Mouse (Mus musculus): Measurements from ENCODE around the gene Rab38. TPM values are rescaled to one million over a fixed set of nuclear protein-coding genes. Genes with fewer than 3 reads are reported as not detected.

The Rab38 gene
- polyA plus RNA-seq (2011; ENCODE audit: insufficient read depth, insufficient read length, low replicate concordance, missing spikeins): 2.9 and 4.5 TPM in 2 replicates

- Histone ChIP-seq H3K4me3 (replicated peaks; ENCODE audit: control insufficient read depth, low read depth, low read length) (peak within 1 kb of the TSS; percentile 82), H3K4me1 (ENCODE audit: control insufficient read depth, insufficient read depth, low read length) (no peaks in the 10 kb centered on the region), H3K27ac (ENCODE audit: control insufficient read depth, insufficient read depth, low read depth, low read length, poor library complexity) (peak within 1 kb of the TSS; percentile 12; the same call in 1 of the 2 replicates)
- 2% methylated on average over 35 of the region's 35 CpGs for WGBS
- TF ChIP-seq POLR2A (IDR thresholded peaks at IDR 0.05; ENCODE audit: borderline replicate concordance, control insufficient read depth, low read depth, low read length) (peak; percentile 29; the same call in 1 of the 2 replicates), CTCF (IDR thresholded peaks at IDR 0.05; ENCODE audit: control insufficient read depth, insufficient read depth, low read length) (no peak)
These were observed at the start of gene Rab38 for GRCm38 (mm10) chr7:88429786-88430691. Gene Rab38, plus strand, starts transcription at chr7:88430273.

GRCm38 (mm10) chr7:88394568-88394967, 35.5 kb upstream of the Rab38 start:
- no peak for TF ChIP-seq CTCF (IDR thresholded peaks at IDR 0.05; ENCODE audit: control insufficient read depth, insufficient read depth, low read length)
- no peak for TF ChIP-seq POLR2A (IDR thresholded peaks at IDR 0.05; ENCODE audit: borderline replicate concordance, control insufficient read depth, low read depth, low read length)
- H3K27ac ChIP-seq (ENCODE audit: control insufficient read depth, insufficient read depth, low read depth, low read length, poor library complexity): no peak overlapping the region
- 87% methylated on average over 1 of the region's 1 CpGs for WGBS
- H3K4me3 ChIP-seq (replicated peaks; ENCODE audit: control insufficient read depth, low read depth, low read length): no peak overlapping the region
- no peaks in the 10 kb centered on the region for H3K4me1 ChIP-seq (ENCODE audit: control insufficient read depth, insufficient read depth, low read length)

DNA sequence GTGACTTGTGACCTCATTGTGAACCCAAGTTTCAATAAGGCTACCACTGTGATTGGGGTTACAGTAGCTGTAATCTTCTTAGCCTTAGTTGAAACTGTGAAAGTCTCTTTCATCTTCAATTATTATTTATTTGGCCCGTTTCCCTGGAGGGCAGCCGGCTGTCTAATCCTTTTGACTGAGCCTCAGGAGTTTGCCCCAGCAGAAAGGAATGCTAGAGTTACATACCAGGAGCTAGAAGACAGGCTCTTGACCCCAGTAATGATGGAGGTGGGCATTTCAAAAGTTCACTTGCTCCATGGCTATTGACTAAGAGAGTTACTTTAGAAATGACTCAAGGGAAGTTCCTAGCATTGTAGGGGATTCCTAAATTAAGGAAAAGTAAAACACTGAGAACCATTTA, 34.3 kb upstream of the Rab38 start:
- 78% methylated on average over 2 of the region's 2 CpGs for WGBS
- Histone ChIP-seq H3K4me1 (ENCODE audit: control insufficient read depth, insufficient read depth, low read length) (no peaks in the 10 kb centered on the region), H3K27ac (ENCODE audit: control insufficient read depth, insufficient read depth, low read depth, low read length, poor library complexity) (no peak overlapping the region), H3K4me3 (replicated peaks; ENCODE audit: control insufficient read depth, low read depth, low read length) (no peak overlapping the region)
- TF ChIP-seq CTCF (IDR thresholded peaks at IDR 0.05; ENCODE audit: control insufficient read depth, insufficient read depth, low read length): no peak
- no peak for TF ChIP-seq POLR2A (IDR thresholded peaks at IDR 0.05; ENCODE audit: borderline replicate concordance, control insufficient read depth, low read depth, low read length)

- no peaks in the 10 kb centered on the region for H3K4me1 ChIP-seq (ENCODE audit: control insufficient read depth, insufficient read depth, low read length)
- no peak overlapping the region for H3K4me3 ChIP-seq (replicated peaks; ENCODE audit: control insufficient read depth, low read depth, low read length)
- TF ChIP-seq POLR2A (IDR thresholded peaks at IDR 0.05; ENCODE audit: borderline replicate concordance, control insufficient read depth, low read depth, low read length): no peak
- TF ChIP-seq CTCF (IDR thresholded peaks at IDR 0.05; ENCODE audit: control insufficient read depth, insufficient read depth, low read length): no peak
- 94% methylated on average over 1 of the region's 1 CpGs for WGBS
- H3K27ac ChIP-seq (ENCODE audit: control insufficient read depth, insufficient read depth, low read depth, low read length, poor library complexity): no peak overlapping the region
These were observed 24.8 kb upstream of the Rab38 start for GRCm38 (mm10) chr7:88405311-88405710.

DNA sequence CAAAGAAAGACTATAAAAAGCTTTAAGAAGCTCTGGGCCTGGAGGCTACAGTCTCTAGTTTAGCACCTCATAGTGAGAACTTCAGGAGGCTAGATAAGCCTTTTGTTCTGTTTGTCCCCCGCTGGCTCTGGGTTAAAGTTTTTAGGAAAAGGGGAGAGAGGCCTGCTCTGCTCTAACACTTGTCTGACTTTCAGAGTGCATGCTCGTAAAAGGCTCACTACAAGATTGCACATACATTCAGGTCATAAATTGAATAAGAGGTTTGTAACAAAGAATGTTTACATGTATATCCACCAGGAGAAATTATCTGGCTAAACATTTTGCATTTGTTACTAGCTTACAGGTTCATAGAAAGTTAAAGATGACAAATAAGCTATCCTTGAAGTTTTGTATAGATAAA, 23.6 kb upstream of the Rab38 start:
- WGBS: 87% methylated on average over 2 of the region's 2 CpGs
- H3K4me3 ChIP-seq (replicated peaks; ENCODE audit: control insufficient read depth, low read depth, low read length): no peak overlapping the region
- no peak for TF ChIP-seq POLR2A (IDR thresholded peaks at IDR 0.05; ENCODE audit: borderline replicate concordance, control insufficient read depth, low read depth, low read length)
- TF ChIP-seq CTCF (IDR thresholded peaks at IDR 0.05; ENCODE audit: control insufficient read depth, insufficient read depth, low read length): no peak

GRCm38 (mm10) chr7:88421821-88422220, 8.3 kb upstream of the Rab38 start:
- Histone ChIP-seq H3K27ac (ENCODE audit: control insufficient read depth, insufficient read depth, low read depth, low read length, poor library complexity) (no peak overlapping the region), H3K4me1 (ENCODE audit: control insufficient read depth, insufficient read depth, low read length) (no peaks in the 10 kb centered on the region), H3K4me3 (replicated peaks; ENCODE audit: control insufficient read depth, low read depth, low read length) (no peak overlapping the region)
- TF ChIP-seq CTCF (IDR thresholded peaks at IDR 0.05; ENCODE audit: control insufficient read depth, insufficient read depth, low read length): no peak
- no peak for TF ChIP-seq POLR2A (IDR thresholded peaks at IDR 0.05; ENCODE audit: borderline replicate concordance, control insufficient read depth, low read depth, low read length)

More for the DNA sequence above, 23.6 kb upstream of the Rab38 start:
- no peak overlapping the region for H3K27ac ChIP-seq (ENCODE audit: control insufficient read depth, insufficient read depth, low read depth, low read length, poor library complexity)
- no peaks in the 10 kb centered on the region for H3K4me1 ChIP-seq (ENCODE audit: control insufficient read depth, insufficient read depth, low read length)

DNA sequence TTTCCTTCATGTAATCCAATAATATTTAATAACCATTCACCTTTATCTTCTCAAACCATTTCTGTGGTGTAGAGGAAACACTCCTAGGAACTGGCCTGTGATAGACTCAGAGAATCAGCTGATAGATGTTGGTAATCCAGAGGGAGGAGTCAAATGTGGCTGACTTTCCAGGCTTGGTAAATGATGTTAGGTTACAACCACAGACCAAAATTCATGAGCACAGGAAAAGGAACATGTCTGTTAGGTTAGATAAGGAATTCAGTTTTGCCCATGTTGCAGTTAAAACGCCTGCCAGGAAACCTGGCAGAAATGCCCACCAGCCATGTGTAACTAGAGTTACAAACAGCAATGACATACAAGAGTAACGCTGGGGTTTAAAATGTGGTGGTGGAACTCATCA, 6.2 kb upstream of the Rab38 start:
- no peak overlapping the region for H3K27ac ChIP-seq (ENCODE audit: control insufficient read depth, insufficient read depth, low read depth, low read length, poor library complexity)
- TF ChIP-seq POLR2A (IDR thresholded peaks at IDR 0.05; ENCODE audit: borderline replicate concordance, control insufficient read depth, low read depth, low read length) (no peak), CTCF (IDR thresholded peaks at IDR 0.05; ENCODE audit: control insufficient read depth, insufficient read depth, low read length) (no peak)
- H3K4me3 ChIP-seq (replicated peaks; ENCODE audit: control insufficient read depth, low read depth, low read length): no peak overlapping the region
- H3K4me1 ChIP-seq (ENCODE audit: control insufficient read depth, insufficient read depth, low read length): no peaks in the 10 kb centered on the region
- WGBS: 7% methylated on average over 2 of the region's 2 CpGs

DNA sequence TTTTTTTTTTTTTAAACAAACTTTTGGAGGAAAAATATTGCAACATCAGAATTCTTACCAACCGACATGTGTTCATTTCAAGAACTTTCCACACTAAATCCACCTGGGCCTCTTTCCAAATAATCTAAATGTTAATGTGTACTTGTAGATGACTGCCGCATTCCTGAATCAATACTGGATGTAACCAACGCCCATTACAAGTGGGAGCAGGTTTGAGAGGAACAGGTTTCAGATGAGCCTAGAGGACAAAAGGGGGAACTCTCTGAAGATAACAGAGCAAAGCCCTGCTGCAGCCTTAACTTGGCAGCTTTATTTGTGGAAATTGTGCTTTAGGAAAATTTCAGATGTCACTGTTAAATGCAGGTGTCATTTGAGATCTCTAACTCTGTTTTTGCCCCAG, 4.3 kb upstream of the Rab38 start:
- H3K4me3 ChIP-seq (replicated peaks; ENCODE audit: control insufficient read depth, low read depth, low read length): no peak overlapping the region
- H3K4me1 ChIP-seq (ENCODE audit: control insufficient read depth, insufficient read depth, low read length): no peaks in the 10 kb centered on the region
- TF ChIP-seq CTCF (IDR thresholded peaks at IDR 0.05; ENCODE audit: control insufficient read depth, insufficient read depth, low read length): no peak
- no peak for TF ChIP-seq POLR2A (IDR thresholded peaks at IDR 0.05; ENCODE audit: borderline replicate concordance, control insufficient read depth, low read depth, low read length)
- WGBS: 35% methylated on average over 3 of the region's 3 CpGs
- H3K27ac ChIP-seq (ENCODE audit: control insufficient read depth, insufficient read depth, low read depth, low read length, poor library complexity): no peak overlapping the region

All from bone marrow, adult 2 months (tissue).